Comparison of ENCODE assay signal across 32 mouse cellular contexts in genomic region chr6:115919876-115920275, GRCm38 (mm10). TPM values are rescaled to one million over a fixed set of nuclear protein-coding genes. Genes with fewer than 3 reads are reported as not detected.
DNase-seq lines count a peak whose midpoint lies in the region; TF ChIP-seq lines count a peak whose summit lies in the region.
"Had no signal": no experiment of that assay in that cellular context is flagged by ENCODE, and none has a peak within 500 bp of the region (broad histone marks: within the 10 kb centered on the region; RNA-seq: fewer than 3 reads in every experiment).

No protein-coding gene starts in this region.

- peak overlapping the region; percentile 25 for H3K27ac ChIP-seq in heart, embryonic 10.5 days
- H3K27ac ChIP-seq in testis, adult 2 months (ENCODE audit: control insufficient read depth, insufficient read depth, low read depth, low read length) = peak overlapping the region; percentile 26; the same call in 1 of the 2 replicates
- H3K27ac ChIP-seq: forebrain, embryonic 10.5 days; forebrain, embryonic 13.5 days; hindbrain, embryonic 12.5 days; hindbrain, embryonic 15.5 days had no signal

- 85% methylated on average over 5 of the region's 5 CpGs for WGBS in heart, embryonic 10.5 days

- no peak overlapping the region for H3K4me3 ChIP-seq in heart, embryonic 10.5 days
- no peak overlapping the region for H3K4me3 ChIP-seq in testis, adult 2 months (ENCODE audit: control insufficient read depth, low read depth, low read length)
- H3K4me3 ChIP-seq: forebrain, embryonic 10.5 days; forebrain, embryonic 13.5 days; heart, adult 2 months; hindbrain, embryonic 12.5 days; hindbrain, embryonic 15.5 days had no signal

- TF ChIP-seq POLR2A in testis, adult 2 months (IDR thresholded peaks at IDR 0.05; ENCODE audit: control insufficient read depth, low read depth, low read length) = no peak

- TF ChIP-seq CTCF in testis, adult 2 months (IDR thresholded peaks at IDR 0.05; ENCODE audit: control insufficient read depth, insufficient read depth, insufficient replicate concordance, low read depth, low read length) = no peak

- H3K4me1 ChIP-seq in heart, embryonic 10.5 days = peaks cover 66% of the 10 kb centered on the region
- H3K4me1 ChIP-seq in testis, adult 2 months (ENCODE audit: control insufficient read depth, insufficient read depth, low read length) = peaks cover 5% of the 10 kb centered on the region

- H3K27me3 ChIP-seq in heart, embryonic 10.5 days (ENCODE audit: insufficient read depth, poor library complexity, severe bottlenecking) = no peaks in the 10 kb centered on the region
- no peaks in the 10 kb centered on the region for H3K27me3 ChIP-seq in testis, adult 2 months (ENCODE audit: control insufficient read depth, insufficient read depth, low read length)
- H3K27me3 ChIP-seq: CH12.LX; forebrain, embryonic 13.5 days; hindbrain, embryonic 12.5 days; hindbrain, embryonic 15.5 days; Patski had no signal

- no peak for DNase-seq in heart, embryonic 10.5 days (ENCODE audit: low spot score)
- DNase-seq in heart, adult 18-20 months = no peak
- peak; percentile 55 for DNase-seq in kidney, postnatal 14 days
- no peak for DNase-seq in kidney, adult 18-20 months
- no peak for DNase-seq in testis, postnatal 14 days (ENCODE audit: low spot score)
- DNase-seq in urinary bladder, postnatal 4 days (ENCODE audit: low spot score in 2 of 2) = no peak
- DNase-seq: adrenal gland, adult 2 months; adrenal gland, postnatal 14 days; B cell, adult 2 months; cerebellum, adult 11-12 months; cerebellum, adult 9-10 months; cerebellum, postnatal 14 days; gastrocnemius, postnatal 14 days; heart, adult 2 months had no signal

- peaks cover 12% of the 10 kb centered on the region; the same call in 1 of the 2 replicates for H3K36me3 ChIP-seq in heart, embryonic 10.5 days
- H3K36me3 ChIP-seq in testis, adult 2 months (ENCODE audit: control insufficient read depth, insufficient read depth, low read length) = peaks cover 1% of the 10 kb centered on the region; the same call in 1 of the 2 replicates
- H3K36me3 ChIP-seq: G1E; hindbrain, embryonic 15.5 days had no signal

- no peaks in the 10 kb centered on the region for H3K9me3 ChIP-seq in heart, embryonic 10.5 days
- H3K9me3 ChIP-seq: forebrain, embryonic 10.5 days; forebrain, embryonic 13.5 days; G1E; hindbrain, embryonic 12.5 days; hindbrain, embryonic 15.5 days had no signal

RNA-seq across cellular contexts. Expression of gene Rho, which starts 11.7 kb away (rescaled TPM):
- polyA plus RNA-seq in heart, embryonic 10.5 days (2016; fragmentation: Nextera tagmentation; extraction: Ambion mirVana) = 0.28 TPM in 1 of 2 replicates, not detected in the other
- total RNA-seq in heart, adult 18-20 months (2021) = not detected
- polyA plus RNA-seq in testis, adult 2 months (2012; rRNA removed) = 4.8 and 5.7 TPM in 2 replicates
- polyA plus RNA-seq: G1E; heart, embryonic 14.5 days; heart, postnatal 0 days had no signal

RNA-seq across cellular contexts. Expression of gene H1foo, which starts 24.9 kb away (rescaled TPM):
- polyA plus RNA-seq in heart, embryonic 10.5 days (2016; fragmentation: Nextera tagmentation; extraction: Ambion mirVana) = not detected in 2 replicates
- not detected for total RNA-seq in heart, adult 18-20 months (2021)
- not detected in 2 replicates for polyA plus RNA-seq in testis, adult 2 months (2012; rRNA removed)
- total RNA-seq: adrenal gland, adult 2 months; adrenal gland, postnatal 14 days; adrenal gland, postnatal 4 days; G1E; gastrocnemius, adult 18-20 months; gastrocnemius, postnatal 14 days; heart, adult 2 months; heart, postnatal 25 days; hematopoietic stem cell, adult 5-6 weeks had no signal
- polyA plus RNA-seq: adrenal gland, adult 2 months; embryonic facial prominence, embryonic 11.5 days; embryonic facial prominence, embryonic 14.5 days; forebrain, embryonic 10.5 days; forebrain, embryonic 13.5 days; forebrain, embryonic 16.5 days; G1E; heart, adult 2 months; heart, embryonic 11.5 days; heart, embryonic 14.5 days; heart, postnatal 0 days; hindbrain, embryonic 12.5 days; hindbrain, embryonic 15.5 days; Patski had no signal
